Mouse (Mus musculus): ENCODE measurements around the gene Dock1. TPM values are rescaled to one million over a fixed set of nuclear protein-coding genes. Genes with fewer than 3 reads are reported as not detected.

Dock1 gene
- total RNA-seq, 1 experiment from 2014 or later = 12.0 TPM

DNA sequence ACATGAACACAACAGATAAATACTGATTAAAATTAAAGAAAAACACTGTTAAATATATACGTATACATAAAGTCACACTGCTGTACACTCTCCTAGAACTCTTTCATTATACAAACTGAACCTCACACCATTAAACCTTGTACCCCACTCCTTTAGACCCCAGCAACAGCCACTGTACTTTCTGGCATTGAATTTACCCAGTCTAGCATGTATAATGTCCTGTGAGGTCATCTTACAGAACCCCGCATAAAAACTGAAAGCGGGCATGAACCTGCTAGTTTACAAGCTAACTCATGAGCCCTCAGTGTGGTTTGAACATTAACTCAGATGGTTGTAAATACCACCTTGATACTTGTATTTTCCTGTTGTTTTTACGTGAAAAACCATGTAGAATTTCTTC is 489.2 kb downstream of the Dock1 start:
- no peak for ATAC-seq (replicated peaks; ENCODE audit: insufficient number of reproducible peaks, low FRiP score, low TSS enrichment, poor library complexity, severe bottlenecking)

DNA sequence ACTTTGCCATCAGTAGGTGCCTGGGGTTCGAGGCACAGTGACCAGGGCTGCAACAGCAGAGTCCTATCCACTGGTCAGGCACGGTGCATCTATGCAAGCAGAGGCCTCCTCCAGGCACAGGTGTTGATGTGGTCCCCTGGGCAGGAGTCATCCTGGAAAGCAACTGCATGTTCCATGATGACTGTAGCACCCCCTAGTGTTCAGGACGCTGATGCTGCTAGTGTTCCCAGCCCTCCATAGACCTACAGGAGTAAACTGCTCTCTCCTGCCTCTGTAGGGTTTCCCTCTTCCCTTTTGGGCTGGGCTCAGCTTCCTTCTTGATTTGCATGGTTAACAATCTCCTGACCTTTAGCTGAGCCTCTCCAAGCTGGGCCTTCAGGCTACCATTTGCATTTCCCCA is 494.7 kb downstream of the Dock1 start:
- no peak for ATAC-seq (replicated peaks; ENCODE audit: insufficient number of reproducible peaks, low FRiP score, low TSS enrichment, poor library complexity, severe bottlenecking)

DNA sequence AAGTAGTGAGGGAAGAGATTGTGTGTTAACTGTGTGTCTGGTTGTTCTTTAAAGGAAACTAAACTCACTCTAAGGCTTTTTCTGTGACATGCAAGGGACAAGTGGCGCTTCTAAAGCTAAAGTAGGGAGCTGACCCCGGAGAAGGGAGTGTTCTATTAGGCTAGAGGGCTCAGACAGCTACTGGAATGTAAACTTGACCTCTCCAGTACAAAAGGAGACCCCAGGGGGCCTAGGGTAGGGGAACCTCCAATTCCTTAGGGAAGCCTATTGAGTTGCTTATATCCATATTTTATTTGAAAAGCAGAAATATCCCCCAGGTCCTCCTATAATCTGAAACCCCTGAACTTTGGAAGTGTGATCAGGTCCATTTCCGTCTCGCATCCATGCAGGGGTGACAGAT is 499.5 kb downstream of the Dock1 start:
- ATAC-seq (replicated peaks; ENCODE audit: insufficient number of reproducible peaks, low FRiP score, low TSS enrichment, poor library complexity, severe bottlenecking) = no peak

GRCm38 (mm10) chr7:135172219-135172618 is 501.8 kb downstream of the Dock1 start:
- no peak for ATAC-seq (replicated peaks; ENCODE audit: insufficient number of reproducible peaks, low FRiP score, low TSS enrichment, poor library complexity, severe bottlenecking)

- ATAC-seq (replicated peaks; ENCODE audit: insufficient number of reproducible peaks, low FRiP score, low TSS enrichment, poor library complexity, severe bottlenecking) = no peak
Observed at GRCm38 (mm10) chr7:135194190-135194589, 523.7 kb downstream of the Dock1 start.

- no peak for ATAC-seq (replicated peaks; ENCODE audit: insufficient number of reproducible peaks, low FRiP score, low TSS enrichment, poor library complexity, severe bottlenecking)
Observed at GRCm38 (mm10) chr7:135195631-135196030, 525.2 kb downstream of the Dock1 start.

DNA sequence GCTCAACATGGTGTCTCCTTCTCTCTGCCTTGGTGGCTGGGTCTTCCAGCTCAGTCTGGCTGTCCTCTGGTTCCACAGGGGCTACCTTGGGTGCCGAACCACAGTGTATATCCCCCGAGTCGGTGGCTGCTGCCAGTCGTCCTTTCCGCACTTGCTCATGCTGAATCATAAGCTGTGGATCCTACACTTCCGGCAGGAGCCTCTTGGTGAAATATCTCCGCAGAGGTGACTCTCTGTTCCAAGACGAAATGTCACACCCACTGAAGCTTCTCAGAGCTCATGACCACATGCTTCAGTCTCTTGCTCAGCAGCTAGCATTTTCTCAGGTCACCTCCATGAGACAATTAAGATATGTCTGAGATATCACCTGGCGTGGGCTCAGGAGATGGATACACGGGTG is 526.4 kb downstream of the Dock1 start:
- ATAC-seq (replicated peaks; ENCODE audit: insufficient number of reproducible peaks, low FRiP score, low TSS enrichment, poor library complexity, severe bottlenecking) = no peak

DNA sequence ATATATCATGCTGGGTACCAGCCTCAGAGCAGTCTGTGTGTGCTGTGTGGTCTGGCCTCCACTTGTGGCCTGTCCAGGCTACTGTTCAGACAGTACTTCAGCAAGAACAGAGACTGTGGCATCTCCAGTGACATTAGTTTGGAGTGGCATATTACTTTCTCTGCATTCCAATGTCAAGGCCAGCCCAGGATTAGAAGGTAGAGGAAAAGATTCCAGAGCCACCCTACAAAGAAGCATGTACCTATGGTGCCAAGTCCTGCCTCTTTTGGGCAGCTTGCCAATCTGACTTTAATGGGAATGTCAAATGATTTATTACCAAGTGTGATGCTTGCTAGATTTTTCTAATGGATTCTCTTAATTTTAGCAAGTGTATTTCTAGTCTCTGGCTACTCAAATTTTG is 533.5 kb downstream of the Dock1 start:
- no peak for ATAC-seq (replicated peaks; ENCODE audit: insufficient number of reproducible peaks, low FRiP score, low TSS enrichment, poor library complexity, severe bottlenecking)

- ATAC-seq (replicated peaks; ENCODE audit: insufficient number of reproducible peaks, low FRiP score, low TSS enrichment, poor library complexity, severe bottlenecking) = no peak
Observed at GRCm38 (mm10) chr7:135205111-135205510, 534.7 kb downstream of the Dock1 start.

- no peak for ATAC-seq (replicated peaks; ENCODE audit: insufficient number of reproducible peaks, low FRiP score, low TSS enrichment, poor library complexity, severe bottlenecking)
Observed at GRCm38 (mm10) chr7:135208947-135209567, 538.6 kb downstream of the Dock1 start.

DNA sequence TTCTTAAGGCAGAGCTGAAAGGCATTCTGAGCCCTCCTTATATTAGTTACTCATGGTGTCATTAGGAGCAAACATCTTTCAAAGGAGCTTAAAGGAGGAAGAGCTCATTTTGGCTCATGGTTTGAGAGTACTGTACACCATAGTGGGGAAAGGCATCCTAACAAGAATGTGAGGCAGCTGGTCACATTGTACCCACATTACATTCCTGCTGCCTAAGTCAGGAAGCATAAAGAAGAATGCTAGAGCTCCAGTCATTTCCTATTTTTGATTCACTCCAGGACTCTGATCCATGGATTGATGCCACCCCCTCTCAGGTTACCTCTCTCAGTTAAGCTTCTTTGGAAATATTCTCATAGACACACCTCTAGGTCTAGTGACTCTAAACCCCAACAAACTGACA is 539.8 kb downstream of the Dock1 start:
- ATAC-seq (replicated peaks; ENCODE audit: insufficient number of reproducible peaks, low FRiP score, low TSS enrichment, poor library complexity, severe bottlenecking) = no peak

DNA sequence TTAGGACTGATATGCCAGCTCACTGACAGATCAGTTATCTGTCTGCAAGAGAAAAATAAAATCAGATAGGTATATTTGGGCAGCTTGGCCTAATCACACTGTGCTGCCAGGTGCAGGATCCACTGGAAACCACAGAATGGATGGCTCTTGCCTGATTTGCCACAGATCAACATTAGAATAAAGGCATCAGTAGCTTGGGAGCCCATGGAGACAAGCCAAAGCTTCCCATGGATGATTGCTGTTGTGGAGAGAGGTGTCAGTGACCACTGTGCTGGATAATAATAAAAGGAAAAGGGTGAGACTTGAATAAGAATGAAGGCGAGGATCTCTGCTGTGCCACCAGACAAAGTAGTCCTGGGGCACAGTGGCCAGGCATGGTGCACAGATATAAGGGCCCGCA is 540.4 kb downstream of the Dock1 start:
- no peak for ATAC-seq (replicated peaks; ENCODE audit: insufficient number of reproducible peaks, low FRiP score, low TSS enrichment, poor library complexity, severe bottlenecking)

DNA sequence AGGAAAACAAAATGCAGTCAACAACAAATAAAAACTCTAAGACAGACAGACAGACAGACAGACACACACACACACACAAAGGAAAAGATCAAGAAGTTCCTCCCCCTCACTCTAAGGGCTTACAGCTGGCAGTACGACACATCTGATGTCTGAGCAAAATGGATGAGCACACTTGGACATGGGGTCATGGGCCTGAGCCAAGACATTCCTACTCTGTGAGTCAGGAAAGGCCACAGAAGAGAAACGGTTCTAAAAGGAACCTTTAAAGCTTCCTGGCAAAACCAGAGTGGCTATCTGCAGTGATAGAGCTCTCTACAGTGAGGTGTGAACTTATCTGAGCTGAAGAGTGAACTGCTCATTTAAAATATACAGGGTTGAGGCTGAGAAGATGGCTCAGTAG is 542.1 kb downstream of the Dock1 start:
- ATAC-seq (replicated peaks; ENCODE audit: insufficient number of reproducible peaks, low FRiP score, low TSS enrichment, poor library complexity, severe bottlenecking) = no peak

DNA sequence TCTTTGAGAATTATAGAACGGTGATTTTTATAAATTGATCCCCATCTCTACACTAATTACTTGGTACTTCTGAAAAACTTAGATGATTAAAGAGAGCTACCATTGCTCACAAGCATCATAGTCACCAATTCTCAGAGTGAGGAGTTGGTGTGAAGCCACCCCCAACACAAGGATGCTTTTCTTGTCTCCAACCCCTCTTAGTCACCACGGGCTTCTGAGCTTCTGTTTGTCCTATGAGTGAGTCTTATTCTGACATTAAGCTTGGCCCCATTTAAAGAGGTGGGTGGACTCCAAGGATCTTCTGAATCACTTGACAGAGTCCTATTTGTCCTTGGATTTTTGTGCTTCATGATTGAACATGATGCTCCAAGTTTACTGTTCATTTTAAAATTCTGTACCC is 551.0 kb downstream of the Dock1 start:
- ATAC-seq (replicated peaks; ENCODE audit: insufficient number of reproducible peaks, low FRiP score, low TSS enrichment, poor library complexity, severe bottlenecking) = no peak
